Mouse (Mus musculus): ENCODE results near the gene Tle4.

Gene Tle4

DNA sequence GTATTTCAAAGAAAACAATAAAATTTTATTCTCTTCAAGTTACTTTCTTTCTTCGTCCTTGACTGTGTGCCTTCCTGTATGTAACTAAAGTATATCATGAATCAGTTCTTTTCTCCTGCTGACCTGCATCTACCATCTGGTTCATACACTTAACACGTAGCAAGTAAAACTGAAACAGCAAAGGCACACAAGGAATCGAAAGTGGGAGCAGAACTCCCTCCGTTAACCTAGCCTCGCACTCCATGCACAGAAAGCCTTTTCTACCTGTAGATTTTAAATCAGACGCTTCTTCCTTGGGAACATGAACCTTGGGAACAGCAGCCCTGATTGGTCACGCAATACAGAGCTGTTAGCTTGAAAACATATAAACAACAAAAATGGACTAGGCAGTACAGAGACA, 78.7 kb downstream of the Tle4 start:
- no peak for DNase-seq

DNA sequence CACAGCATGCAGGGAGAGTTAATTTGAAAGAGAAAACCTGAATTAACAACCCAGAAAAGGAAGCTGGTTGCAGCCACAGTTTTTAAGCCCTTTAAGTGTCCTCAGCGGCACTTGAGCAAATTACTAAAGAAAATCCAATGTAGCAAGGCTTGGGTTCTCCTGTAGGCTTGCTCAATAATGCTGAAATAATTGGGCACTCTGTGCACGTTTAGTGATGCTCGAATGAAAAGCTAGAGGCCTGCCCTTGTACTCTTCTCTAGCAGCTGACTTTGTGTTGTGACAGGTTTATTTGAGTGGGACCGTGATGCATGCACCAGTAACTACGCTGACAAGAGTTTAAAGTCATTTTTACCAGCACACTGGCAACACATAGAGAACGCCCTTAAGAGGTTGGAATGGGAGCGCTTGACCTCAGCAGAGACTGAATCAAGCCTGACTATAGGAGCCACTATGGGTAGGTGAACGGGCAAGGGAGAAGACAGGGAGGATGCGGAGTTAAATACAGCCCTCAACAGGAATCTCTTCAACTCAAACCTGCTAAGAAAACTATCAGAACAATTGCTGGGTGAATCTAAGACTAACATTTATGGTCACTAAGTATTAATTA, 79.3 kb downstream of the Tle4 start:
- DNase-seq: no peak

GRCm38 (mm10) chr19:14516420-14516819, 81.4 kb downstream of the Tle4 start:
- no peak for DNase-seq

- no peak for DNase-seq
Observed at GRCm38 (mm10) chr19:14508819-14509218, 89.0 kb downstream of the Tle4 start.

DNA sequence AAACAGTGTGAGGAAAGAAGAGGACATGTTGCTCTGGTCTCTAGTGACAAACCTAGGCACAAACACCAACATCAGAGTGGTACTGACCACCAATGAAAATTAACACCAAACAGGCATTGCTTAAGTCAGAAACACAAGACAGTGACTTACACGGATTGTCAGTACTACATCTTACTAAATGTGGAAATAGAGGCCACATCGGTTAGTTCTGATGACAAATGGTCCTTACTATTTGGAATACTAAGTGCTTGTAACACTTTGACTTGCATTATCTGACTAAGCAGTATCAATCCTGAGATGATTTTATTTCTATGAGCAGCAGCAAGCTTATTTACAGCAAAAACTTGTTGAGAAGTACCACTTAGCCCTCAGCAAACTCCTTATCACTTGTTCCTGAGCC, 89.9 kb downstream of the Tle4 start:
- no peak for DNase-seq

- no peak for DNase-seq
Observed at GRCm38 (mm10) chr19:14506875-14507670, 90.8 kb downstream of the Tle4 start.

DNA sequence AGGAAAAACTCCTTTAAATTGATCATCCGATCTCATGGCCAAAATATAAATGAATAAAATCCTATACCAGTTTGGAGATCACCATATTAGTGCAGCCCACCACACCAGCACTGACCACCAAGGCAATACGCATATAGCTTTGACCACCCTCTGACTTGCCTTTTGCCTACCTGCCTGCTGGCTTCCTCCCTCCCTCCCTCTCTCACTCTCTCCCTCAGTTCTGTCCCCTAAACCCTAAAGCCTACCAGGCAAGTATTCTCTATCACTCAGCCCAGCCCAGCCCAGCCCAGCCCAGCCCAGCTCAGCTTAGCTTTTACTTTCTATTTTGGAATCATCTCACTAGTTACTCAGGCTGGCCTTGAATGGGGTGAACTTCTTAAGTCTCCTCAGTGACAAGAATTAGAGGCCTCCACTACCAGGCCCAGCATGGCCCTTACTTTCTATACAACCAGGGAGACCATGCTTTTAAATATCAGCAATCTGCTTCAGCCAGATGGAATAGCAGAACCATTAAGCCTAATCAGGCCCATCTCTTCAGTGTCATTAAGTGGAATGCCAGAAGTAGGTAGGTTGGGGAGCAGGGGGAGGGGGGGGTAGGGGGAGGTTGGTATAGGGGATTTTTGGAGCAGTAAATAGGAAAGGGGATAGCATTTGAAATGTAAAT, 91.8 kb downstream of the Tle4 start:
- DNase-seq: no peak

- DNase-seq: peak; percentile 45 to 55
Observed at GRCm38 (mm10) chr19:14505401-14505800, 92.5 kb downstream of the Tle4 start.

DNA sequence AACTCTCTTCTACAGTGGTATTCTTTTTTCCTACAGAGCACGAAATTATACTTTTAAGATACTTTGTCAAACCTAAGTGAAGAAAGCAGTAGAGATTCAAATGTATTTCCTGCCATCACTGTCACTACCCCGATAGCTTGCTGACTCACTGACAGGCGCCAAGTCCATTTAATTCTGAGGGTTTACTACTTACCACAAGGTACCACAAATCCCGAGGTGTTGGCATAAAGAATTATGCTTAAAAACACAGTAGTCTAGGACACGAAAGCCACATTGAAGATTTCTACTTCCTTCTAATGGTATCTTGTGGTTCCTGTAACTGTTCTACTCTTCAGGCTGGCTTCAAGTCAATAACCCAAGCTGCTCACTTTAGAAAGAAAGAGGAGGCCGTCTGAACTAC, 94.0 kb downstream of the Tle4 start:
- peak in 1 of 2 experiments; percentile 19 for DNase-seq

GRCm38 (mm10) chr19:14502234-14502633, 95.6 kb downstream of the Tle4 start:
- DNase-seq: no peak

DNA sequence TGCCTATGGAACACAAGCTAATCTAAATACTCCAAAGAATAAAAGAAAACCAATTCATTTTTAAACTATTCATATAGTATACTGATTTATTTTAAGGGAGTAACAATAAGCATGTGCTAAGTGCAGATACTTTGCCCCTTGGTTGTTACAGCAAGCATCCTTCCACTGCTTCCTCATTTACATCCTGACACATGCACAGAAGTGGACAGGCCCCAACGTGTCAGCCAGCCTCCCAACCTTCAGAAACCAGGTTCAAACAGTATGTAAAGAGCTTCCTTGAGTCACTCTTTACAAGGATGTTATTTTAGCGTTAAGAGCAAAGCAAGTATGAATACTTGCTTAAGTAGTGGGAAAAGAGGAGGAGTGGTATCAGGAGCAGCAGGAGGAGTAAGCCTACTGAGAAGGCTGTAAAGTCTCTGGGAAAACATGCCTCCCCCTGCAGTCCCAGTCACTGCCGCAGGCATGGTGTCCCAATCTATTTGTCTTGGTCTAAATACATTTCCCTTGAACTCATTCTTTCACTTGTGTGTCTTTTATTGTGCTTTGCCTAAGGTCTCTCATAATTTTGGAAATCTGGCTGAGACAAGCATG, 97.9 kb downstream of the Tle4 start:
- DNase-seq: no peak

- no peak for DNase-seq
Observed at GRCm38 (mm10) chr19:14493047-14493446, 104.8 kb downstream of the Tle4 start.

- DNase-seq: no peak
Observed at GRCm38 (mm10) chr19:14487180-14487579, 110.7 kb downstream of the Tle4 start.

DNA sequence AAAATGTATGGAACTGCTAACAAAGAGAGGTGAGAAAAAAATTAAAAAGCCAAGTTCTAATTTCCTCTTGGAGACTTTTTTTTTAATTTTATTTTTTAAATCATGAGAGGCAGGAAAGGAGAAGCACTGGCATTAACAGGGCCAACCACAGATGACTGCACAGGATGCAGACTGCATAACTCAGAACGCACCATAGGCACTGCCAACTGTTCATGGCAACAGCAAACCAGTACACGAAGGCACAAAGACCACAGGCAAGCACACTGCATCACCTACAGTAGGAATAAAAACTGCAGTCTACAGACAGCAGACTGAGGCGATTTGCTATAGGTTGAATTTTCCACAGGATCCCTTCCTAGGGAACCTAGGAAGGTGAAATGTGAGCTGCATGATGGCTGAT, 112.7 kb downstream of the Tle4 start:
- peak in 1 of 2 experiments; percentile 37 for DNase-seq

DNA sequence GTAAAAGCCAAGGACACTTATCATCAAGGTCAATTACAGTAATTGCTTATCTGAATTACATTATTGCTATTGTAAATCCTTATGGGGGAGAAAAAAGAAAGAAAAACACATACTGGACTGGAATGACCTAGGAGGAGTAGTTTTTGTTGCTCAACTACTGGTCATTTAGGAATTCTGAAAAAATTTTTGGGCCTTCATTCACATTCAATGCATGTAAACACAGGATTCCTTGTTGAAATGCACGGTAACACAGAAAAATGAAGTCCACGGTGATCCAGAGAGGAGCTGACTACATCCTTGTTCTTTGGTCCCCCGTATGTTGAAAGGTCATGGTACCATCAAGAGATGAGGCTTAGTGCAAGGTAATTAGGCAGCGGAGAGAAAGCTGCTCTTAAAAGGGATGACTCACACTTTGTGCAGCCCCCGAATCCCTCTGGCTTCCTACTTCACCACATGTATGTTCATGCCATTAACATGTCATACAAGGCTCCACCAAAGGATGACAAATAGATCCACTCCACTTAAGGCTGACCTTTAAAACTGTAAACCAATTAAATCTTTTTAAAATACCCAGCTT, 115.2 kb downstream of the Tle4 start:
- DNase-seq: no peak

- DNase-seq: no peak
Observed at GRCm38 (mm10) chr19:14481796-14482561, 115.9 kb downstream of the Tle4 start.

- DNase-seq: peak in 1 of 2 experiments; percentile 15
Observed at GRCm38 (mm10) chr19:14479711-14480110, 118.1 kb downstream of the Tle4 start.

GRCm38 (mm10) chr19:14469325-14469724, 128.5 kb downstream of the Tle4 start:
- no peak for DNase-seq

DNA sequence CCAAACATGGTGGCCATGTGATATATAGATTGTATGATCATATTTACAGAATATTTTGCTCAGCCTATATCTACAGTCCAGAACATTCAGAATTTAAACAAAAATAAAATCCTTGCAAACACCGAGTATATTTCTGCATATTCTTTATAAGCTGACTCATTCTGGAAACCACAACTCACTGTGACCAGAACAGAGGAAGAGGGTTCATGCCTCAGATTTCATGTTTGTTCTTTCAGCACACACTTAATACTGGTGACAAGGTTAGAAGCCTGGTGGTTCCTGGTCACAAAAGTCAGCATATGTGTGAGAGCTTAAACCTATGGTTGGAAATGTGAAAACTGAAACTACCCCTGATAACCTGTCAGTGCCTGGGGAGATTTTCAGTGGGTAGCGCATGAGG, 129.1 kb downstream of the Tle4 start:
- no peak for DNase-seq

DNA sequence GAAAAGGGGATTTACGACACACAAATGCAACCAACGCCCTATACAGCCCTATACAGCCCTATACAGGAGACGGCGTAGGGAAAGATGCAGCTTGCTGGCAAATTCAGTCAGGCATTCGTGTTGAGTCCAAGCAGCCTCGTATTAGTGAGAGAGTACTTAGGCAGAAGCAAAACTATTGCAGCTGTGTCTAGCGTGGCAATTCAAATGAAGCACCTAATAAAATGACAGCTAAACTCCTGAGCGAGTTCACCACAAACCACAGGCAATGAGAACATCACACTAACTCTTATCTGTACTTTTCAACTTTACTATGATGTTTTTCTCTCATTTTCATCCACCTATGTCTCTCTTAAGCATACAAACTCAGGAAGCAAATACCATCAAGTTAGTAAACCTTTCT, 131.8 kb downstream of the Tle4 start:
- no peak for DNase-seq

GRCm38 (mm10) chr19:14463281-14464079, 134.4 kb downstream of the Tle4 start:
- no peak for DNase-seq

DNA sequence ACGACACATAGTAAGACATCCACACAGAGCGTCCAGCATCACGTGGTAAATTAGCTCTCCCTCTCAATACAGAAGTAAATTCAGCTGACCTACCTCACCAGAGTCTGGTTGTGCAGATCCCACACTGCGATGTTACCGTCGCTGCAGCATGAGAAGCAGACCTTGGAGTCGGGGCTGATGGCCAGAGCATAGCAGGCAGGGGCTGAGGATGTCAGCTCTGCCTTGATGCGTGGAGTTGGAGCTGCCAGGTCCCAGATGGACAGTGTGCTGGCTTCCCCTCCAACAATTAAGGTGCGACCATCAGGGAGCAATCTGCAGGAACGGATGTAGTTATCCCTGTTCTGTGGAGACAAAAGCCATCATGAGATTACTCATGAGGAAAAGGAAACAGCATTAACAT, 144.4 kb downstream of the Tle4 start:
- DNase-seq: peak; percentile 63 to 77
